Mouse (Mus musculus): Measurements from ENCODE around the gene Tmem248. TPM values are rescaled to one million over a fixed set of nuclear protein-coding genes. Genes with fewer than 3 reads are reported as not detected.

Gene Tmem248
- polyA plus RNA-seq, 1 experiment from 2014 or later = 37.1 TPM

- H3K4me2 ChIP-seq (ENCODE audit: low read depth, low read length) = no peak overlapping the region
- DNase-seq (ENCODE audit: low spot score) (no peak), ATAC-seq (replicated peaks; ENCODE audit: insufficient number of reproducible peaks, low FRiP score, low TSS enrichment, low read depth) (no peak)
- H3K27ac ChIP-seq (replicated peaks; ENCODE audit: low read depth, low read length) = no peak overlapping the region
- WGBS = 96% methylated on average over 1 of the region's 1 CpGs
- H3K4me3 ChIP-seq (ENCODE audit: low read depth, low read length) = no peak overlapping the region
- H3K9ac ChIP-seq (replicated peaks; ENCODE audit: low read length) = no peak overlapping the region
- H3K36me3 ChIP-seq (replicated peaks; ENCODE audit: control insufficient read depth, insufficient read depth, low read depth, low read length) = peaks cover 6% of the 10 kb centered on the region
- no peaks in the 10 kb centered on the region for H3K9me3 ChIP-seq (replicated peaks; ENCODE audit: control insufficient read depth, low read length)
- no peaks in the 10 kb centered on the region for H3K27me3 ChIP-seq (ENCODE audit: control insufficient read depth, insufficient read depth, low read length)
- H3K4me1 ChIP-seq (ENCODE audit: control insufficient read depth, insufficient read depth, low read length) = no peaks in the 10 kb centered on the region
Observed at GRCm38 (mm10) chr5:130272344-130272743, 55.5 kb downstream of the Tmem248 start.

GRCm38 (mm10) chr5:130273046-130273445 is 56.2 kb downstream of the Tmem248 start:
- 92% methylated on average over 6 of the region's 6 CpGs for WGBS
- H3K36me3 ChIP-seq (replicated peaks; ENCODE audit: control insufficient read depth, insufficient read depth, low read depth, low read length) = no peaks in the 10 kb centered on the region; the same call in 1 of the 2 replicates
- no peak overlapping the region for H3K9ac ChIP-seq (replicated peaks; ENCODE audit: low read length)

GRCm38 (mm10) chr5:130275509-130275908 is 58.6 kb downstream of the Tmem248 start:
- H3K4me1 ChIP-seq (ENCODE audit: control insufficient read depth, insufficient read depth, low read length) = no peaks in the 10 kb centered on the region
- DNase-seq (ENCODE audit: low spot score) = peak; percentile 51
- H3K27me3 ChIP-seq (ENCODE audit: control insufficient read depth, insufficient read depth, low read length) = no peaks in the 10 kb centered on the region
- H3K27ac ChIP-seq (replicated peaks; ENCODE audit: low read depth, low read length) = no peak overlapping the region
- WGBS = 59% methylated on average over 4 of the region's 4 CpGs
- H3K4me3 ChIP-seq (ENCODE audit: low read depth, low read length) = no peak overlapping the region
- no peak overlapping the region for H3K9ac ChIP-seq (replicated peaks; ENCODE audit: low read length)
- H3K9me3 ChIP-seq (replicated peaks; ENCODE audit: control insufficient read depth, low read length) = no peaks in the 10 kb centered on the region
- no peak overlapping the region for H3K4me2 ChIP-seq (ENCODE audit: low read depth, low read length)
- no peak for ATAC-seq (replicated peaks; ENCODE audit: insufficient number of reproducible peaks, low FRiP score, low TSS enrichment, low read depth)
- H3K36me3 ChIP-seq (replicated peaks; ENCODE audit: control insufficient read depth, insufficient read depth, low read depth, low read length) = peaks cover 4% of the 10 kb centered on the region

More at GRCm38 (mm10) chr5:130273046-130273445, 56.2 kb downstream of the Tmem248 start:
- Histone ChIP-seq H3K27me3 (ENCODE audit: control insufficient read depth, insufficient read depth, low read length) (no peaks in the 10 kb centered on the region), H3K4me3 (ENCODE audit: low read depth, low read length) (no peak overlapping the region), H3K27ac (replicated peaks; ENCODE audit: low read depth, low read length) (no peak overlapping the region), H3K4me1 (ENCODE audit: control insufficient read depth, insufficient read depth, low read length) (no peaks in the 10 kb centered on the region), H3K9me3 (replicated peaks; ENCODE audit: control insufficient read depth, low read length) (no peaks in the 10 kb centered on the region), H3K4me2 (ENCODE audit: low read depth, low read length) (no peak overlapping the region)
- ATAC-seq (replicated peaks; ENCODE audit: insufficient number of reproducible peaks, low FRiP score, low TSS enrichment, low read depth) = no peak
- no peak for DNase-seq (ENCODE audit: low spot score)

GRCm38 (mm10) chr5:130278011-130278472 is 61.2 kb downstream of the Tmem248 start:
- Histone ChIP-seq H3K9me3 (replicated peaks; ENCODE audit: control insufficient read depth, low read length) (no peaks in the 10 kb centered on the region), H3K4me2 (ENCODE audit: low read depth, low read length) (no peak overlapping the region), H3K36me3 (replicated peaks; ENCODE audit: control insufficient read depth, insufficient read depth, low read depth, low read length) (peaks cover 7% of the 10 kb centered on the region), H3K27me3 (ENCODE audit: control insufficient read depth, insufficient read depth, low read length) (no peaks in the 10 kb centered on the region), H3K4me3 (ENCODE audit: low read depth, low read length) (no peak overlapping the region), H3K9ac (replicated peaks; ENCODE audit: low read length) (no peak overlapping the region), H3K27ac (replicated peaks; ENCODE audit: low read depth, low read length) (no peak overlapping the region), H3K4me1 (ENCODE audit: control insufficient read depth, insufficient read depth, low read length) (no peaks in the 10 kb centered on the region)
- WGBS = 84% methylated on average over 7 of the region's 7 CpGs
- ATAC-seq (replicated peaks; ENCODE audit: insufficient number of reproducible peaks, low FRiP score, low TSS enrichment, low read depth) (no peak), DNase-seq (ENCODE audit: low spot score) (no peak)

- Histone ChIP-seq H3K4me1 (ENCODE audit: control insufficient read depth, insufficient read depth, low read length) (no peaks in the 10 kb centered on the region), H3K9ac (replicated peaks; ENCODE audit: low read length) (no peak overlapping the region), H3K36me3 (replicated peaks; ENCODE audit: control insufficient read depth, insufficient read depth, low read depth, low read length) (peaks cover 7% of the 10 kb centered on the region), H3K27me3 (ENCODE audit: control insufficient read depth, insufficient read depth, low read length) (no peaks in the 10 kb centered on the region), H3K4me2 (ENCODE audit: low read depth, low read length) (no peak overlapping the region), H3K4me3 (ENCODE audit: low read depth, low read length) (no peak overlapping the region), H3K27ac (replicated peaks; ENCODE audit: low read depth, low read length) (no peak overlapping the region), H3K9me3 (replicated peaks; ENCODE audit: control insufficient read depth, low read length) (no peaks in the 10 kb centered on the region)
- WGBS = 94% methylated on average over 9 of the region's 9 CpGs
- ATAC-seq (replicated peaks; ENCODE audit: insufficient number of reproducible peaks, low FRiP score, low TSS enrichment, low read depth) = no peak
- DNase-seq (ENCODE audit: low spot score) = no peak
Observed at GRCm38 (mm10) chr5:130283079-130283732, 66.3 kb downstream of the Tmem248 start.

- peaks cover 3% of the 10 kb centered on the region for H3K36me3 ChIP-seq (replicated peaks; ENCODE audit: control insufficient read depth, insufficient read depth, low read depth, low read length)
- no peak for DNase-seq (ENCODE audit: low spot score)
- no peak overlapping the region for H3K4me2 ChIP-seq (ENCODE audit: low read depth, low read length)
- WGBS = 89% methylated on average over 7 of the region's 7 CpGs
- no peak for ATAC-seq (replicated peaks; ENCODE audit: insufficient number of reproducible peaks, low FRiP score, low TSS enrichment, low read depth)
- no peak overlapping the region for H3K27ac ChIP-seq (replicated peaks; ENCODE audit: low read depth, low read length)
- no peak overlapping the region for H3K4me3 ChIP-seq (ENCODE audit: low read depth, low read length)
- no peaks in the 10 kb centered on the region for H3K9me3 ChIP-seq (replicated peaks; ENCODE audit: control insufficient read depth, low read length)
- no peaks in the 10 kb centered on the region for H3K4me1 ChIP-seq (ENCODE audit: control insufficient read depth, insufficient read depth, low read length)
- H3K27me3 ChIP-seq (ENCODE audit: control insufficient read depth, insufficient read depth, low read length) = no peaks in the 10 kb centered on the region
- H3K9ac ChIP-seq (replicated peaks; ENCODE audit: low read length) = no peak overlapping the region
Observed at GRCm38 (mm10) chr5:130288106-130288505, 71.2 kb downstream of the Tmem248 start.

- Histone ChIP-seq H3K9ac (replicated peaks; ENCODE audit: low read length) (no peak overlapping the region), H3K4me2 (ENCODE audit: low read depth, low read length) (no peak overlapping the region), H3K4me1 (ENCODE audit: control insufficient read depth, insufficient read depth, low read length) (no peaks in the 10 kb centered on the region), H3K4me3 (ENCODE audit: low read depth, low read length) (no peak overlapping the region), H3K27ac (replicated peaks; ENCODE audit: low read depth, low read length) (no peak overlapping the region), H3K9me3 (replicated peaks; ENCODE audit: control insufficient read depth, low read length) (no peaks in the 10 kb centered on the region), H3K27me3 (ENCODE audit: control insufficient read depth, insufficient read depth, low read length) (no peaks in the 10 kb centered on the region), H3K36me3 (replicated peaks; ENCODE audit: control insufficient read depth, insufficient read depth, low read depth, low read length) (peaks cover 3% of the 10 kb centered on the region)
- ATAC-seq (replicated peaks; ENCODE audit: insufficient number of reproducible peaks, low FRiP score, low TSS enrichment, low read depth) = no peak
- no peak for DNase-seq (ENCODE audit: low spot score)
- 99% methylated on average over 6 of the region's 6 CpGs for WGBS
Observed at GRCm38 (mm10) chr5:130290242-130290641, 73.4 kb downstream of the Tmem248 start.

- DNase-seq (ENCODE audit: low spot score) (no peak), ATAC-seq (replicated peaks; ENCODE audit: insufficient number of reproducible peaks, low FRiP score, low TSS enrichment, low read depth) (no peak)
- no peaks in the 10 kb centered on the region for H3K4me1 ChIP-seq (ENCODE audit: control insufficient read depth, insufficient read depth, low read length)
- H3K27ac ChIP-seq (replicated peaks; ENCODE audit: low read depth, low read length) = no peak overlapping the region
- H3K4me2 ChIP-seq (ENCODE audit: low read depth, low read length) = no peak overlapping the region
- peaks cover 3% of the 10 kb centered on the region for H3K36me3 ChIP-seq (replicated peaks; ENCODE audit: control insufficient read depth, insufficient read depth, low read depth, low read length)
- no peaks in the 10 kb centered on the region for H3K9me3 ChIP-seq (replicated peaks; ENCODE audit: control insufficient read depth, low read length)
- no peak overlapping the region for H3K9ac ChIP-seq (replicated peaks; ENCODE audit: low read length)
- H3K4me3 ChIP-seq (ENCODE audit: low read depth, low read length) = no peak overlapping the region
- 94% methylated on average over 12 of the region's 12 CpGs for WGBS
- no peaks in the 10 kb centered on the region for H3K27me3 ChIP-seq (ENCODE audit: control insufficient read depth, insufficient read depth, low read length)
Observed at GRCm38 (mm10) chr5:130290775-130291174, 73.9 kb downstream of the Tmem248 start.

Data from embryonic facial prominence, embryonic 11.5 days (tissue).